Mouse (Mus musculus): ENCODE measurements around the gene Spr. TPM values are rescaled to one million over a fixed set of nuclear protein-coding genes. Genes with fewer than 3 reads are reported as not detected.

Gene Spr
- polyA plus RNA-seq (2014; fragmentation: Illumina TruSeq; extraction: RNeasy Lipid Tissue Mini Kit (QIAGEN cat#74804); ENCODE audit: low read depth, low replicate concordance): 0.15 TPM

DNA sequence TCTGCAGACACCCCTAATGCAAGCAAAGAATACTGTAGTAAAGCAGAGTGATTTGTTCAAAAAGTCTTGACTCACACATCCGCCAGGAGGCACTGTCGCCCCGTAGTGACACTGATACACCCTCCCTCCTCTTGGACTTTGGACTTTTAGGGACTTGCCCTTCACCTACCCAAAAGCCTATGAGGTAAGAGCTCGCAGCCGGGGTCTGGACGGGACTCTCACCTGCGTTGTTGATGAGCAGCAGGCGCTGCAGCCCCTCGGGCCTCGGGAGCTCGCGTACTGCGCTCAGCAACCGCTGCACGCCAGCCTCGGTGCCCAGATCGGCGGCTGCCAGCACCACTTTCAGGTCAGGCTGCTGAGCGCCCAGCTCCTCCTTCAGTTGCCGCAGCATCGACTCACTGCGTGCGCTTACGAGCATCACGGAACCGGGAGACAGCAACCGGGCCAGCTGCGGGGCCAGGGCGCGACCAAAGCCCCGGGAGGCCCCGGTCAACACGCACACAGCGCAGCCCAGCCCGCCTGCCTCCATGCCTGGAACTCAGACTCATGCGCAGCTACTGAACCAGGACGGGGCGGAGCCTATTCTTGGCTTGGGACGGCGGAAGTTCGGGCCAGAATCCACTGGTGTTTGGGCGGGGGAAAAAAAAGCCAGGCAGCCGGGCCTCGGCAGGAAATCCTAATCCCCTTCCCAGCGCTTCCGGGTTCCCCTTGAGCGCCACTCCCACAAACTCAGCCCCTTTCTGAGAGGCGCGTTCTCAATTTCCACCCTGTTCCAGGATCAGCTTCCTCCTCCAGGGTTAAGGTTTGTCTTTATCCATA lies at the start of gene Spr:
Gene Spr (minus strand): TSS at position 550 of the 819 bp plus-strand sequence.

Other genes starting within 250 kb of the Spr start
- gene Exoc6b, start 68.3 kb downstream of the Spr start, polyA plus RNA-seq (2014; fragmentation: Illumina TruSeq; extraction: RNeasy Lipid Tissue Mini Kit (QIAGEN cat#74804); ENCODE audit: low read depth, low replicate concordance): 23.7 TPM
- gene Emx1, start 49.7 kb upstream of the Spr start, polyA plus RNA-seq (2014; fragmentation: Illumina TruSeq; extraction: RNeasy Lipid Tissue Mini Kit (QIAGEN cat#74804); ENCODE audit: low read depth, low replicate concordance): not detected
- gene Sfxn5, start 195.7 kb upstream of the Spr start, polyA plus RNA-seq (2014; fragmentation: Illumina TruSeq; extraction: RNeasy Lipid Tissue Mini Kit (QIAGEN cat#74804); ENCODE audit: low read depth, low replicate concordance): 0.24 TPM
- 20.2 TPM for gene Rab11fip5, start 236.9 kb upstream of the Spr start, polyA plus RNA-seq (2014; fragmentation: Illumina TruSeq; extraction: RNeasy Lipid Tissue Mini Kit (QIAGEN cat#74804); ENCODE audit: low read depth, low replicate concordance)